Mouse (Mus musculus): ENCODE measurements around the gene Pum1.

DNA sequence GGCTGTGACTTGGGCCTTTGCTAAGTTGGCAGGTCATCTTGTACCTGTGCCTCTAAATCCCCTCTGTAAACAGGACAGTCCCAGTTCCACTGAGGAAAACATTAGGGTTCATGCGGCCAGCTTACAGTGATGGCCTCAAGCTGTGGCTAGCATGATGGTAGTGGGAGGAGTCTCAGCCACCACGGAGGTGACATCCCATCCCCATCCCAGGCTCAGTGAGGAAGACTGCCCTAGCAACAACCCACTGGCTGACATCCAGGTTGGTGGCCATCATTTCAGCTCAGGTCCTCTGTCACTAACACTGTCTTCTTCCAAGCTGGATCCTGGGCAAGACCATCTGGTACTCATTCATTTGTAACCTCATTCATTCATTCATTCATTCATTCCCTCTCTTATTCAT lies 141.2 kb downstream of the Pum1 start:
- TF ChIP-seq CTCF (IDR thresholded peaks at IDR 0.05; ENCODE audit: control insufficient read depth, insufficient read depth, low read length) (no peak), POLR2A (IDR thresholded peaks at IDR 0.05; ENCODE audit: borderline replicate concordance, control insufficient read depth, low read depth, low read length) (no peak)
